Mouse (Mus musculus) liver, embryonic 12.5 days (tissue): ENCODE measurements at regions not wholly inside any gene's neighbourhood (a gene's known extent, or its start where the extent isn't known, plus 50 kb on each side); places are given as distances from the start of the nearest gene placed in this dataset.

Source experiments
- ATAC-seq: fragments of 200-750 bp; cut with Nextera tagmentation; 2 replicates; pipeline ENCODE4 v1.8.0; 2017; ENCODE audit warnings: moderate number of reproducible peaks, mild to moderate bottlenecking, moderate library complexity
- H3K27ac ChIP-seq: fragments of 300-500 bp; sonication (generic); 2 replicates; pipeline ENCODE4 v1.5.1; 2016; ENCODE audit warnings: mild to moderate bottlenecking
- H3K27me3 ChIP-seq: fragments of 300-500 bp; sonication (generic); replicated peaks from 2 replicates; pipeline ENCODE4 v1.6.1; 2016; ENCODE audit warnings: mild to moderate bottlenecking, moderate library complexity
- H3K36me3 ChIP-seq: fragments of 300-500 bp; sonication (generic); 2 replicates; pipeline ENCODE4 v1.6.1; 2016; ENCODE audit warnings: mild to moderate bottlenecking, moderate library complexity
- H3K4me1 ChIP-seq: fragments of 300-500 bp; sonication (generic); 2 replicates; pipeline ENCODE4 v1.6.1; 2016
- H3K4me2 ChIP-seq: fragments of 300-500 bp; sonication (generic); 2 replicates; pipeline ENCODE4 v1.6.1; 2016; ENCODE audit warnings: mild to moderate bottlenecking, moderate library complexity
- H3K4me3 ChIP-seq: fragments of 300-500 bp; sonication (generic); 2 replicates; pipeline ENCODE4 v1.5.1; 2016; ENCODE audit warnings: mild to moderate bottlenecking, moderate library complexity
- H3K9ac ChIP-seq: fragments of 300-500 bp; sonication (generic); 2 replicates; pipeline ENCODE4 v1.6.1; 2016; ENCODE audit warnings: mild to moderate bottlenecking, moderate library complexity
- H3K9me3 ChIP-seq: fragments of 300-500 bp; sonication (generic); replicated peaks from 2 replicates; pipeline ENCODE4 v1.6.1; 2016; ENCODE audit warnings: mild to moderate bottlenecking, moderate library complexity
- WGBS: fragments of 180-500 bp; shearing (Covaris S2); methylation state at CpG from one replicate; pipeline ENCODE4 v1.1.7; 2016; ENCODE audit not compliant: insufficient replicate concordance; 5-methylcytosine and 5-hydroxymethylcytosine counted together

- no peak overlapping the region for H3K4me2 ChIP-seq
- no peak for ATAC-seq
- no peak overlapping the region for H3K27ac ChIP-seq
- no peak overlapping the region for H3K9ac ChIP-seq
- H3K4me3 ChIP-seq: no peak overlapping the region
- H3K27me3 ChIP-seq: no peaks in the 10 kb centered on the region
- H3K9me3 ChIP-seq: no peaks in the 10 kb centered on the region
- no peaks in the 10 kb centered on the region for H3K36me3 ChIP-seq
- H3K4me1 ChIP-seq: no peaks in the 10 kb centered on the region
Observed at GRCm38 (mm10) chr7:74669110-74669509, 114.5 kb upstream of the Slco3a1 start.

- H3K4me1 ChIP-seq: no peaks in the 10 kb centered on the region
- no peaks in the 10 kb centered on the region for H3K36me3 ChIP-seq
- H3K27me3 ChIP-seq: no peaks in the 10 kb centered on the region
- H3K4me2 ChIP-seq: no peak overlapping the region
- 52% methylated on average over 3 of the region's 3 CpGs for WGBS
- H3K27ac ChIP-seq: no peak overlapping the region
- no peak overlapping the region for H3K9ac ChIP-seq
- no peak for ATAC-seq
- no peak overlapping the region for H3K4me3 ChIP-seq
- H3K9me3 ChIP-seq: no peaks in the 10 kb centered on the region
Observed at GRCm38 (mm10) chr7:74667106-74667505, 112.5 kb upstream of the Slco3a1 start.

GRCm38 (mm10) chr7:74663820-74664219 lies 109.2 kb upstream of the Slco3a1 start:
- H3K9ac ChIP-seq: no peak overlapping the region
- no peaks in the 10 kb centered on the region for H3K4me1 ChIP-seq
- no peaks in the 10 kb centered on the region for H3K36me3 ChIP-seq
- no peak overlapping the region for H3K27ac ChIP-seq
- no peaks in the 10 kb centered on the region for H3K9me3 ChIP-seq
- ATAC-seq: no peak
- H3K27me3 ChIP-seq: no peaks in the 10 kb centered on the region
- no peak overlapping the region for H3K4me2 ChIP-seq
- 74% methylated on average over 1 of the region's 1 CpGs for WGBS
- H3K4me3 ChIP-seq: no peak overlapping the region

GRCm38 (mm10) chr7:74647310-74647709 lies 92.7 kb upstream of the Slco3a1 start:
- no peak overlapping the region for H3K4me3 ChIP-seq
- H3K36me3 ChIP-seq: no peaks in the 10 kb centered on the region
- 27% methylated on average over 2 of the region's 2 CpGs for WGBS
- no peaks in the 10 kb centered on the region for H3K4me1 ChIP-seq
- ATAC-seq: no peak
- no peaks in the 10 kb centered on the region for H3K9me3 ChIP-seq
- no peak overlapping the region for H3K27ac ChIP-seq
- H3K4me2 ChIP-seq: no peak overlapping the region
- no peaks in the 10 kb centered on the region for H3K27me3 ChIP-seq
- H3K9ac ChIP-seq: no peak overlapping the region

GRCm38 (mm10) chr7:74640171-74640570 lies 85.6 kb upstream of the Slco3a1 start:
- Histone ChIP-seq H3K4me1 (no peaks in the 10 kb centered on the region), H3K27me3 (no peaks in the 10 kb centered on the region), H3K4me2 (no peak overlapping the region), H3K4me3 (no peak overlapping the region), H3K9ac (no peak overlapping the region), H3K27ac (no peak overlapping the region), H3K36me3 (no peaks in the 10 kb centered on the region), H3K9me3 (no peaks in the 10 kb centered on the region)
- WGBS: 80% methylated on average over 4 of the region's 4 CpGs
- no peak for ATAC-seq

- Histone ChIP-seq H3K9ac (no peak overlapping the region), H3K36me3 (no peaks in the 10 kb centered on the region), H3K4me3 (no peak overlapping the region), H3K27me3 (no peaks in the 10 kb centered on the region), H3K27ac (no peak overlapping the region), H3K4me2 (no peak overlapping the region), H3K4me1 (no peaks in the 10 kb centered on the region), H3K9me3 (no peaks in the 10 kb centered on the region)
- 72% methylated on average over 8 of the region's 8 CpGs for WGBS
- no peak for ATAC-seq
Observed at GRCm38 (mm10) chr7:74632217-74632616, 77.6 kb upstream of the Slco3a1 start.

GRCm38 (mm10) chr7:74628799-74629468 lies 74.4 kb upstream of the Slco3a1 start:
- 55% methylated on average over 6 of the region's 6 CpGs for WGBS
- ATAC-seq: no peak
- no peak overlapping the region for H3K27ac ChIP-seq

More at GRCm38 (mm10) chr7:74628799-74629468, 74.4 kb upstream of the Slco3a1 start:
- no peak overlapping the region for H3K9ac ChIP-seq
- no peaks in the 10 kb centered on the region for H3K9me3 ChIP-seq
- no peak overlapping the region for H3K4me3 ChIP-seq
- no peaks in the 10 kb centered on the region for H3K27me3 ChIP-seq
- H3K36me3 ChIP-seq: no peaks in the 10 kb centered on the region
- H3K4me2 ChIP-seq: no peak overlapping the region
- no peaks in the 10 kb centered on the region for H3K4me1 ChIP-seq
